In the genomic region with DNA sequence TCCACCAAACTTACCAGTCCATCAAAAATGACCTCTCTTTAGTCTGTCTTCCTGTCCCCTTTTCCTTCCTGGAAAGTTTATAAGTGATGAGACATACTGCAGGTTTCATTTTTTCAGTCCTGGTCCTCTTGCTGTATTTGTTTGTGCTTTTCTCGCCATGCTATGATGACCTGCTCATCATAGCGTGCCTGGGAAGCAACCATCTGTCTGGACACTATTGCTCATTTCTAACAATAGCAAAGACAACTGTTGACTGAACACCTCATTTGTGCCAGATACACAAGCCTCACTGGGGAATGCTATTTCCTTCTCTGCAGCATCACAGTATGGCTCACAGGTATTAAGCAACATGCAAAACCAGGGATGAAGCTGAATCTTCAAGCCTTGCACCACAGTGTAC, we compare ENCODE assay signal across 14 mouse cellular contexts.
"Had no signal": no experiment of that assay in that cellular context is flagged by ENCODE, and none has a peak within 500 bp of the region (broad histone marks: within the 10 kb centered on the region; RNA-seq: fewer than 3 reads in every experiment).

No protein-coding gene starts in this region.

- H3K4me2 ChIP-seq: kidney, embryonic 15.5 days; limb, embryonic 12.5 days; liver, embryonic 15.5 days; midbrain, embryonic 13.5 days; neural tube, embryonic 15.5 days; stomach, embryonic 15.5 days had no signal

- H3K36me3 ChIP-seq: kidney, embryonic 15.5 days; limb, embryonic 12.5 days; liver, embryonic 15.5 days; midbrain, embryonic 13.5 days; neural tube, embryonic 15.5 days; stomach, embryonic 15.5 days had no signal

- H3K27me3 ChIP-seq: kidney, embryonic 15.5 days; limb, embryonic 12.5 days; liver, embryonic 15.5 days; midbrain, embryonic 13.5 days; neural tube, embryonic 15.5 days; stomach, embryonic 15.5 days had no signal

- H3K9ac ChIP-seq: kidney, embryonic 15.5 days; limb, embryonic 12.5 days; liver, embryonic 15.5 days; midbrain, embryonic 13.5 days; neural tube, embryonic 15.5 days; stomach, embryonic 15.5 days had no signal

- H3K4me3 ChIP-seq: kidney, embryonic 15.5 days; limb, embryonic 12.5 days; liver, embryonic 15.5 days; midbrain, embryonic 13.5 days; neural tube, embryonic 15.5 days; stomach, embryonic 15.5 days had no signal

- H3K27ac ChIP-seq: kidney, embryonic 15.5 days; limb, embryonic 12.5 days; liver, embryonic 15.5 days; midbrain, embryonic 13.5 days; neural tube, embryonic 15.5 days; stomach, embryonic 15.5 days had no signal

- H3K9me3 ChIP-seq: kidney, embryonic 15.5 days; limb, embryonic 12.5 days; liver, embryonic 15.5 days; midbrain, embryonic 13.5 days; neural tube, embryonic 15.5 days; stomach, embryonic 15.5 days had no signal

- ATAC-seq: lung, postnatal 0 days; midbrain, embryonic 13.5 days had no signal

- DNase-seq: kidney, postnatal 14 days; lung, adult 2 months; lung, postnatal 36 days; right cerebral cortex, postnatal 4 days; spleen, adult 18-20 months; thymus, adult 2 months; thymus, postnatal 25 days had no signal

- H3K4me1 ChIP-seq: kidney, embryonic 15.5 days; limb, embryonic 12.5 days; liver, embryonic 15.5 days; midbrain, embryonic 13.5 days; neural tube, embryonic 15.5 days; stomach, embryonic 15.5 days had no signal
